Comparison of ENCODE assay signal across 8 mouse cellular contexts in genomic region chr2:94470738-94471499, GRCm38 (mm10). TPM values are rescaled to one million over a fixed set of nuclear protein-coding genes. Genes with fewer than 3 reads are reported as not detected.
DNase-seq lines count a peak whose midpoint lies in the region; ATAC-seq and TF ChIP-seq lines count a peak whose summit lies in the region.

No protein-coding gene starts in this region.

- no peak overlapping the region for H3K27ac ChIP-seq in forebrain, embryonic 13.5 days
- H3K27ac ChIP-seq in hindbrain, postnatal 0 days, result no peak overlapping the region
- H3K27ac ChIP-seq in left cerebral cortex, adult 2 months, result no peak overlapping the region
- no peak overlapping the region for H3K27ac ChIP-seq in midbrain, embryonic 10.5 days (replicated peaks)

- H3K36me3 ChIP-seq in forebrain, embryonic 13.5 days (ENCODE audit: poor library complexity, severe bottlenecking), result no peaks in the 10 kb centered on the region
- H3K36me3 ChIP-seq in hindbrain, postnatal 0 days (ENCODE audit: insufficient read depth, low read length), result no peaks in the 10 kb centered on the region
- no peaks in the 10 kb centered on the region for H3K36me3 ChIP-seq in midbrain, embryonic 10.5 days

- no peaks in the 10 kb centered on the region for H3K9me3 ChIP-seq in forebrain, embryonic 13.5 days (replicated peaks)
- no peaks in the 10 kb centered on the region for H3K9me3 ChIP-seq in hindbrain, postnatal 0 days (ENCODE audit: low read length)
- H3K9me3 ChIP-seq in midbrain, embryonic 10.5 days (replicated peaks), result no peaks in the 10 kb centered on the region

- peak; percentile 65 for DNase-seq in kidney, adult 18-20 months
- no peak for DNase-seq in kidney, adult 11 months
- DNase-seq in c-Kit-positive CD71-positive TER-119-negative erythroid progenitor cells, embryonic 14.5 days (ENCODE audit: low read depth), result peak; percentile 23
- peak; percentile 88 for DNase-seq in hindbrain, postnatal 0 days (ENCODE audit: low spot score)
- peak; percentile 68 to 77 for DNase-seq in left cerebral cortex, adult 2 months (ENCODE audit: extremely low spot score in 1 of 2, low spot score in 2 of 2)
- DNase-seq in midbrain, embryonic 10.5 days (ENCODE audit: low spot score), result peak; percentile 75
- DNase-seq in skeletal muscle tissue, adult 2 months (ENCODE audit: low read depth, low spot score), result peak; percentile 7

- peak; percentile 96 for TF ChIP-seq CTCF in hindbrain, postnatal 0 days (IDR thresholded peaks at IDR 0.05; ENCODE audit: low read depth)
- TF ChIP-seq CTCF in left cerebral cortex, adult 2 months (IDR thresholded peaks at IDR 0.05), result peak; percentile 89

- peak; percentile 81 for ATAC-seq in forebrain, embryonic 13.5 days
- peak; percentile 91 for ATAC-seq in hindbrain, postnatal 0 days

- no peak overlapping the region for H3K9ac ChIP-seq in forebrain, embryonic 13.5 days
- no peak overlapping the region for H3K9ac ChIP-seq in hindbrain, postnatal 0 days (replicated peaks; ENCODE audit: low read length)

- 31% methylated on average over 15 of the region's 15 CpGs for WGBS in forebrain, embryonic 13.5 days
- WGBS in hindbrain, postnatal 0 days, result 26% methylated on average over 15 of the region's 15 CpGs
- WGBS in midbrain, embryonic 10.5 days, result 42% methylated on average over 15 of the region's 15 CpGs

- no peak overlapping the region for H3K4me2 ChIP-seq in forebrain, embryonic 13.5 days
- no peak overlapping the region for H3K4me2 ChIP-seq in hindbrain, postnatal 0 days (ENCODE audit: low read depth, low read length)

- H3K4me1 ChIP-seq in forebrain, embryonic 13.5 days, result no peaks in the 10 kb centered on the region
- H3K4me1 ChIP-seq in hindbrain, postnatal 0 days (ENCODE audit: insufficient read depth, low read length), result no peaks in the 10 kb centered on the region
- H3K4me1 ChIP-seq in midbrain, embryonic 10.5 days, result no peaks in the 10 kb centered on the region

- H3K4me3 ChIP-seq in forebrain, embryonic 13.5 days, result no peak overlapping the region
- no peak overlapping the region for H3K4me3 ChIP-seq in hindbrain, postnatal 0 days (ENCODE audit: low read length)
- no peak overlapping the region for H3K4me3 ChIP-seq in left cerebral cortex, adult 2 months
- no peak overlapping the region for H3K4me3 ChIP-seq in midbrain, embryonic 10.5 days

- peaks cover 6% of the 10 kb centered on the region; the same call in 1 of the 2 replicates for H3K27me3 ChIP-seq in forebrain, embryonic 13.5 days
- no peaks in the 10 kb centered on the region for H3K27me3 ChIP-seq in hindbrain, postnatal 0 days (ENCODE audit: insufficient read depth, low read length)
- no peaks in the 10 kb centered on the region for H3K27me3 ChIP-seq in midbrain, embryonic 10.5 days (ENCODE audit: low read depth, poor library complexity, severe bottlenecking)

- intact Hi-C loops in left cerebral cortex, adult 2 months (cut with DNase I), result loop anchor here (2.0 to 10.0 kb wide), 3 partner anchors 741 to 1846 kb away; no protein-coding TSS in a partner anchor

RNA-seq across cellular contexts. Expression of gene Api5, which starts 33.0 kb away (rescaled TPM):
- 151 and 164 TPM in 2 replicates for polyA plus RNA-seq in forebrain, embryonic 13.5 days (2015; fragmentation: Nextera tagmentation; extraction: Ambion mirVana)
- 57.6 and 68.5 TPM in 2 replicates for total RNA-seq in hindbrain, postnatal 0 days (2014; rRNA removed)
- 75.1 and 77.7 TPM in 2 replicates for polyA plus RNA-seq in hindbrain, postnatal 0 days (2015; fragmentation: Nextera tagmentation; extraction: Ambion mirVana)
- total RNA-seq in left cerebral cortex, adult 2 months (2021), result 10 to 100 TPM; 57.1 to 64.9 TPM
- polyA plus RNA-seq in midbrain, embryonic 10.5 days (2016; fragmentation: Nextera tagmentation; extraction: Ambion mirVana), result 222 and 230 TPM in 2 replicates
